Mouse (Mus musculus): ENCODE data around the gene Vmn2r85. TPM values are rescaled to one million over a fixed set of nuclear protein-coding genes. Genes with fewer than 3 reads are reported as not detected.

The Vmn2r85 gene
- polyA plus RNA-seq (2012; ENCODE audit: low replicate concordance): not detected in 2 replicates

DNA sequence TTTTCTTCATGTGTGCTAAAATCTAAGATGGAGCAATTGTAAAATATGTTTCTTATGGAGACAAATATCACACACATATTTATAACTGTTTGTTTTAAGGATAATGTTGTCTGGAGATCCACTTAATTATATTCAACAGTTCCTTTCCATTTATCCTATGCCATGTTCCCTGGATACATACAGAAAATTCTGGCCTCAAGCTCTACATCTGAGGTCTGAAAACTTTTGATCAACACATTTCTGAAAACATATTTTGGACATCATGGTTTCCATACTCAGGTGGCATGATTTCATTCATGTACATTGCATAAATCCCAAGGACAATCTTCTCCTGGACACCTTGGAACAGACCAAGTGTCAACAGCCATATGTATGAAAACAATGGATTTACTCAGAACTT lies at the start of gene Vmn2r85:
Gene Vmn2r85 (minus strand): TSS at position 101 of the 400 bp plus-strand sequence.

DNA sequence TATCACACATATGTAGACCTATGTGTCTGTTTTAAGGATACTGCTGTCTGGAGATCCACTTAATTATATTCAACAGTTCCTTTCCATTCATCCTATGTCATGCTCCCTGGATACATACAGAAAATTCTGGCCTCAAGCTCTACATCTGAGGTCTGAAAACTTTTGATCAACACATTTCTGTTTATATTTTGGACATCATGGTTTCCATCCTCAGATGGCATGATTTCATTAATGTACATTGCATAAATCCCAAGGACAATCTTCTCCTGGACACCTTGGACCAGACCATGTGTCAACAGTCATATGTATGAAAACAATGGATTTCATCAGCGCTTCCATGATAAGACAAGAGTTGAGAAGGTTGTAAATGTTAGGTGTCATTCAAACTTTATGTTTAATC lies 26.4 kb upstream of the Vmn2r85 start, which contains the start of gene Vmn2r86:
Gene Vmn2r86 (minus strand): TSS at position 101 of the 400 bp plus-strand sequence.

GRCm38 (mm10) chr10:130394232-130394631 lies 35.3 kb downstream of the Vmn2r85 start, which contains the start of gene Vmn2r84:
Vmn2r84 (minus strand) TSS chr10:130394332.

Other genes starting within 250 kb of the Vmn2r85 start
- not detected in 2 replicates for gene Olfr826, start 245.5 kb downstream of the Vmn2r85 start, polyA plus RNA-seq (2012; ENCODE audit: low replicate concordance)
- gene Olfr827, start 215.3 kb downstream of the Vmn2r85 start, polyA plus RNA-seq (2012; ENCODE audit: low replicate concordance): not detected in 2 replicates
- gene Neurod4, start 149.5 kb downstream of the Vmn2r85 start, polyA plus RNA-seq (2012; ENCODE audit: low replicate concordance): 0.03 TPM in 1 of 2 replicates, not detected in the other
- 5.5 and 7.4 TPM in 2 replicates for gene Tespa1, start 106.8 kb downstream of the Vmn2r85 start, polyA plus RNA-seq (2012; ENCODE audit: low replicate concordance)
- gene Vmn2r84, start 35.4 kb downstream of the Vmn2r85 start, polyA plus RNA-seq (2012; ENCODE audit: low replicate concordance): not detected in 2 replicates
- not detected in 2 replicates for gene Vmn2r86, start 26.3 kb upstream of the Vmn2r85 start, polyA plus RNA-seq (2012; ENCODE audit: low replicate concordance)
- gene Vmn2r87, start 67.7 kb upstream of the Vmn2r85 start, polyA plus RNA-seq (2012; ENCODE audit: low replicate concordance): not detected in 2 replicates